Mouse (Mus musculus): ENCODE results near the gene Pdcd1.
A peak's percentile ranks its signal among the peaks of the same experiment; 100 is the strongest.
"Not testable (repeated sequence)": the region's sequence is repeated elsewhere in the genome, so short reads cannot be mapped to it uniquely, and the experiment has no call there.

Pdcd1 gene

GRCm38 (mm10) chr1:94052373-94052772 lies at the start of gene Pdcd1:
Gene Pdcd1 (minus strand): TSS chr1:94052553.
- no peak for DNase-seq (ENCODE audit: low spot score)

- no peak for DNase-seq (ENCODE audit: low spot score)
Measured at GRCm38 (mm10) chr1:94091788-94092187, 39.4 kb upstream of the Pdcd1 start.

- no peak for DNase-seq (ENCODE audit: low spot score)
Measured at GRCm38 (mm10) chr1:94086311-94086898, 34.1 kb upstream of the Pdcd1 start.

GRCm38 (mm10) chr1:94085324-94086105 lies 33.2 kb upstream of the Pdcd1 start:
- no peak for DNase-seq (ENCODE audit: low spot score)

GRCm38 (mm10) chr1:94081761-94082160 lies 29.4 kb upstream of the Pdcd1 start:
- no peak for DNase-seq (ENCODE audit: low spot score)

GRCm38 (mm10) chr1:94081191-94081590 lies 28.8 kb upstream of the Pdcd1 start:
- no peak for DNase-seq (ENCODE audit: low spot score)

- no peak for DNase-seq (ENCODE audit: low spot score)
Measured at GRCm38 (mm10) chr1:94080718-94081117, 28.4 kb upstream of the Pdcd1 start.

- peak; percentile 69 for DNase-seq (ENCODE audit: low spot score)
Measured at GRCm38 (mm10) chr1:94078835-94079440, 26.6 kb upstream of the Pdcd1 start.

- DNase-seq (ENCODE audit: low spot score): no peak
Measured at GRCm38 (mm10) chr1:94078314-94078713, 26.0 kb upstream of the Pdcd1 start.

- no peak for DNase-seq (ENCODE audit: low spot score)
Measured at GRCm38 (mm10) chr1:94076702-94077101, 24.3 kb upstream of the Pdcd1 start.

GRCm38 (mm10) chr1:94074756-94075155 lies 22.4 kb upstream of the Pdcd1 start:
- no peak for DNase-seq (ENCODE audit: low spot score)

GRCm38 (mm10) chr1:94058281-94058680 lies 5.9 kb upstream of the Pdcd1 start:
- DNase-seq (ENCODE audit: low spot score): not testable (repeated sequence)

GRCm38 (mm10) chr1:94057401-94057800 lies 5.0 kb upstream of the Pdcd1 start:
- DNase-seq (ENCODE audit: low spot score): no peak

- DNase-seq (ENCODE audit: low spot score): no peak
Measured at GRCm38 (mm10) chr1:94055966-94056365, 3.6 kb upstream of the Pdcd1 start.

- no peak for DNase-seq (ENCODE audit: low spot score)
Measured at GRCm38 (mm10) chr1:94054481-94054880, 2.1 kb upstream of the Pdcd1 start.

GRCm38 (mm10) chr1:94053530-94054216 lies 1.3 kb upstream of the Pdcd1 start:
- no peak for DNase-seq (ENCODE audit: low spot score)

GRCm38 (mm10) chr1:94051104-94051503 lies 1.2 kb downstream of the Pdcd1 start:
- DNase-seq (ENCODE audit: low spot score): no peak

GRCm38 (mm10) chr1:94046544-94046943 lies 5.8 kb downstream of the Pdcd1 start:
- DNase-seq (ENCODE audit: low spot score): no peak

GRCm38 (mm10) chr1:94045559-94045958 lies 6.8 kb downstream of the Pdcd1 start:
- DNase-seq (ENCODE audit: low spot score): no peak

- DNase-seq (ENCODE audit: low spot score): no peak
Measured at GRCm38 (mm10) chr1:94040391-94040790, 12.0 kb downstream of the Pdcd1 start.

GRCm38 (mm10) chr1:94034984-94035743 lies 17.2 kb downstream of the Pdcd1 start:
- peak; percentile 50 for DNase-seq (ENCODE audit: low spot score)

GRCm38 (mm10) chr1:94033075-94033602 lies 19.2 kb downstream of the Pdcd1 start:
- no peak for DNase-seq (ENCODE audit: low spot score)
